Mouse (Mus musculus): ENCODE data around the gene Prpf6. TPM values are rescaled to one million over a fixed set of nuclear protein-coding genes. Genes with fewer than 3 reads are reported as not detected.
A peak's percentile ranks its signal among the peaks of the same experiment; 100 is the strongest.

Prpf6 gene
- total RNA-seq, 2 experiments from 2014 or later = 40.7 to 125 TPM

DNA sequence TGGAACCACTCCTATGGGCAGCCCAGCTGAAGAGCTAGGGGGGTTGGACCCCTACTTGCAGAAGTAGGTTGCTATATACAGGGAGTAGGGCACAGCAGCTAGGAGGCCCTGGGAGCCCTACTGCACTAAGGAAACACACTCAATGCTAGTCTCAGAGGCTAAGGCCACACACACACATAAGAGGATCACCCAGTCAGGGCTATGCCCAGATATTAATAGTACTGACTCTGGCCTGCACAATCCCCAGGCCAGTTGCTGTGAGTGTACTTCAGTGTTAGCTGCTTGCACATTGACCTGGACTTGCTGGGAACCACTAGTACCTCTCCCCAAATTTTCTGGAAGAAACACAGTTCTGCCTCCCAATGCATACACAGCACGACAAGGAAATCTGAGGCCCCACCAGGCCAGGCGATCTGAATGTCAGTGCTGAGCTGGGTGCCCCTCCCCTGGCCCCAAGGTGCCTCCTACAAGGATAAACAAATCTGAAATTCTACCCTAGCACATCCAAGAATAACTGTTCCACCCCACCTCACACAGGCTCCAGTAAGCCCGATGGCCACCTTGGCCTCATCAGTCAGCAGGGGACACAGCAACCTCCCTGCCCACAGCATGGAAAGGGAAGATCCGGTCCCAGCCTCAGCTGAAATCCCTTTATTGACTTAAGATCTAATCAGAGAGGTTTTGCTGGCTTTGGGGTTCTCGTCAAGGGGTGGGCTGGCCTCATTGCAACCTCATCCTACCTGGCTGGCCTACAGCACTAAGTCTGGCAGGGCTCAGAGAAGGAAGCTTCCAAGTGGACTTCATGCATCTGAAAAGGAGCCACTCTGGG, 12.7 kb upstream of the Prpf6 start:
- no peak for ATAC-seq (replicated peaks; ENCODE audit: low FRiP score, low TSS enrichment, poor library complexity, severe bottlenecking)

DNA sequence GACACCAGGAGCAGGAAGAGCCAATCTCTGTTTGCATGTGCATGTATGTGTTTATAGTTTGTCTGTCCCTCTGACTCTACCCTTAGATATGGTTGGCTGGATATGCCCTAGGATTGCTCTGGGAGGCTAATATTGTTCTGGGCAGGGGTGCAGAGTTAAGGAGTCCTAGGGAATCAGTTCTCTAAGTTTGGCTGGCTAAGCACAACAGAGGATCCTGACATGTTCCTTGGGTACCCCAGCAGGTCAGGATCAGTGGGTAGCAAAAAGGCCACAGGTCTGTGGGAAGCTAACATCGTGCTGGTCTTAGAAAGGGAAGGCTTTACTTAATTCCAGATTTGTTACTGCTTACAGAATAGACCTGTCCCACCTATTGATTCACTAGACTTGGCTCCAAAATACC, 12.0 kb upstream of the Prpf6 start:
- ATAC-seq (replicated peaks; ENCODE audit: low FRiP score, low TSS enrichment, poor library complexity, severe bottlenecking) = no peak

DNA sequence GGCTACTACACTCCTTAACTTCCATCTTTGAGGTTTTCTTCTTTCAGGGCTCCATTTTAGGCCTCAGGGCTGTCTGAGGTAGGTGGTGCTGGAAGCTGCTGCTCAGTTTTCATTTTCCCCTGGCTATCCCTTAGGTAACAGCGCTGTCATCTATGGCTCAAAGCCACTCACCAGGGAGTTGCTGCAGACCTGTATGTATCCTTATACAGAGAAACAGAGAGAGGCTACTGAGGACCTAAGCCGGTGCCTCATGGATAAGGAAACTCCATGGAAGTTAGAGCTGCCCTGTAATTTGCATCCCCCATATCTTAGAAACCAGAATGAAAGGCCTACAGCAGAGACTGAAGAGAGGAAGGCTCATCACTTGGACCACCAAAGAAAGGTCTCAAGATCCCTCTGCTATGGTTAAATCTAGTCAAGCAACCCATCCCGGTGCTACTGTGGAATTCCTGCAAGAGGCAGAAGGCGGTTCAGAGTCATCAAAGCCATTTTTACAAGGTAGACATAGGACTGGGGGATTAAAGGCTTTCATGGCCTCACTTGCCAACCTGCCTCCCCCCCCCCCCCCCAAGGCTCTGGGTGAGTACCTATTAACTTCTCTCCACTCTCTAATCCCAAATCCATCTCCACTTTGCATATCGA, 11.4 kb upstream of the Prpf6 start:
- ATAC-seq (replicated peaks; ENCODE audit: low FRiP score, low TSS enrichment, poor library complexity, severe bottlenecking) = no peak

DNA sequence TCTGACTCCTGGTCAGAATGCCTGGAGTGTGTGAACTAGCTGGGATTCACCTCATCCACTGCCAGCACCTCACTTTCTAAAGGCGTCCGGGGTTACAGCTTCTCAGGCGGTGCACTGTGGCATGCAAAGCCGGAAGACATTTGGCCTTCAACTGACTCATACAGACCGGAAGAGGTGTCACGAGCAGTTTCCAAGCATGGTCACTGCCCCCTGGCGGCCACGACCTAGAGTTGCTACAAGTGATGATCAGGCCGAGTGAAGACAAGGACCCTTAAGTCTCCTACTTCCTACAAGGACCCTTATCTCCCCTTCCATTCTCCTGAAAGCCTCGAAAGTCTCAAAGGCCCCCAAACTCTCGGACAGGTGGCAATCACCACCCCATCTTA, 10.7 kb upstream of the Prpf6 start:
- peak; percentile 60 for ATAC-seq (replicated peaks; ENCODE audit: low FRiP score, low TSS enrichment, poor library complexity, severe bottlenecking)

DNA sequence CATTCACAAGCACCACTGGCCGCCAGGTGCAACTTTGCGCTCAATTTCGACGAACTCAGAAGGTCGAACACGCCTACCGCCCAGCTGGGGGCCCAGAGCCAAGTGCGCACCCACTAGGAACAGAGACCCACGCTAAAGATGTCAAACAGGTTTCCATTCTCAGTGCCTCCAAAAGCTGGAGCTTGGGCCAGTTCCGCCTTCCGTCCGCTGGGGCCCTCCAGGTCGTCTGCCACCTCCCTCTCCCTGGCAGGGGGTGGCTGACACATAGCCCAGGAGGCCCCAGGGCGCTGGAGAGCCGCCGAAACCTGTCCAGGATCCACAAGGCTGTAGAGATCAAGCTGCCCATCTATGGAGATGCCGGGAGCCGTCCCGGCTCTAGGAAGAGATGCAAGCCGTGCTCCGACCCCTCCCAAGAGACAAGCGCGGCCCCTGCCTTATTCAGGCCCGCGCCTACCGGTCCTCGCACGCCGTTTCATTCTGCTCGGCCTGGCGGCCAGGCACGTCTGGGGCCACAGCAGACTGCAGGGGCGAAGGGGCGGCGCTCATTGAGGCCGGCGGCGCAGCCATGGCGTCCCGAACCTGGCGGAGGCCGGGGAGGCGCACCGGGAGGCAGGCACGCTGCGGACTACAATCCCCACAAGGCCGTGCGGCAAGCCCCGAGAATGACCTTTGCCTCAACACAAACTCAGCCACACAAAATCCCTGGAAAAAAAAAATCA, 10.1 kb upstream of the Prpf6 start:
- peak; percentile 50 for ATAC-seq (replicated peaks; ENCODE audit: low FRiP score, low TSS enrichment, poor library complexity, severe bottlenecking)

DNA sequence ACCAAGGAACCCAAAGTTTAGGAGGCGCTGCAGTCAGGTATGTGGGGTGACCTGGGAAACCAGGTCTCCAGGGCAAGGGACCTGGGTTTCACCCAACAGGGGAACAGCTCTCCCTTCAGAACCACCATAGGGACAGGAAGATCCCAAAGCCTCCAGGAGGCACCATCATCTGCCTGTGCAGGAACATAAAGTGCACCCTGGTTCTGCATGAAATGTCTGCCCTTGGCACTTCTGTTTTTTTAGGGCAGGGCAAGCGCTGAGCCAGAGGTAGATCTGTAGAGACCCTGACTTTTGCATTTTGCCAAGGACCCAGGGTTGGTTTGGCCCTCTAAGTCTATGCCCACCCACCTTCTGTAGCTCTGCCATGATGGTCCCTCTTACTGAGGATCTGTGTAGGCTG, 9.3 kb upstream of the Prpf6 start:
- ATAC-seq (replicated peaks; ENCODE audit: low FRiP score, low TSS enrichment, poor library complexity, severe bottlenecking) = no peak

DNA sequence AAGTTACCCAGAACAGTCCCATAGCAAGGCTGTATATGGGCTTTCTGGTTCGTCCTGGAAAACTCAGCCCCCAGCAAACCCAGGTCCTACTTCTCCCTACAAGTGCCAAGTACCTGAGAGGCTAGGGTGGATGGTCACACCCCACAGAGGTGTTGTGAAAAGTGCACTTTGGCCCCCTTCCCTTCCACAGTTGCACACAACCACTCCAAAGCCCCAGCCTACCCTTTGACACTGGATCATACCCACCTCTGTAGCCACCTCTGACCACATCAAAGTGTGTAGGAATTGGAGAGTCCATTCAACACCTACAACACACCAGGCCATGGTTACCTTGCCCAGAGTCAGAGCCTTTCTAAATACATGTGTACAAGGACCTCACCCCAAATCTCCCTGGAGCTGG, 8.7 kb upstream of the Prpf6 start:
- no peak for ATAC-seq (replicated peaks; ENCODE audit: low FRiP score, low TSS enrichment, poor library complexity, severe bottlenecking)

DNA sequence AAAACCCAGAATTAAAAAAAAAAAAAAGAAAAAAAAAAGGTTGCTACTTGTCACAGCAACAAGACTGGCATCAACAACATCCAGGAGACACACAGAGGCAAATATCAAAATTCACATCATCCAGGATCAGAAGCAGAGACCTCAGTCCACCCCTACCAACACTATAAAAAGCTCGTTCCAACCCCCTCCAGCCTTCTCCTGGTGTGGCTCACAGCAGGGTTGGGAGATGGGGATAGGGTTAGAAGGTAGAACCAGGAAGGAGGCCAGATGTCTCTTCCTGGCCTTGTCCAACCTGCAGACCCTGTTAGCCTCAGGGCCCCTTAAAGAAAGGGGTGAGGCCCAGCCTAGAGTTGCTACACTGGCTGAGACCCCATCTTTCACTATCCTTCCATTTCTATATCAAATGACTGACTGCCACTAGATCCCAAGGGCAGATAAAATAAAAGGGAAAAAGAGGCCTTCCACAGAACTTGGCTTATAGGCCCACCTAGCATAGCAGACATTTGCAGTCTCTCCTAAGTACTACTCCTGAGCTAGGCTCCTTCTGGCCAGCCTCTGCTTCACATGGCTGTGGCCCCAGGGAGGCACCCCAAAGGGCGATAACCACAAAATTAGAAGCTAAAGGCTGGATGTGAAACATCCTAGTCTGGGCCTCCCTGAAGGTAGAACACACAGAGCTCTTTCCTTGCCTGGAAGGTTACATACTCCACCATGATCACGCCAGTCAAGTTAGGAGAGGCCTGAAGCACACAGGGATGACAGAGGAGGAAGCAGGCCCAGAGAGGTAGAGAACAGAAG, 8.0 kb upstream of the Prpf6 start:
- no peak for ATAC-seq (replicated peaks; ENCODE audit: low FRiP score, low TSS enrichment, poor library complexity, severe bottlenecking)

DNA sequence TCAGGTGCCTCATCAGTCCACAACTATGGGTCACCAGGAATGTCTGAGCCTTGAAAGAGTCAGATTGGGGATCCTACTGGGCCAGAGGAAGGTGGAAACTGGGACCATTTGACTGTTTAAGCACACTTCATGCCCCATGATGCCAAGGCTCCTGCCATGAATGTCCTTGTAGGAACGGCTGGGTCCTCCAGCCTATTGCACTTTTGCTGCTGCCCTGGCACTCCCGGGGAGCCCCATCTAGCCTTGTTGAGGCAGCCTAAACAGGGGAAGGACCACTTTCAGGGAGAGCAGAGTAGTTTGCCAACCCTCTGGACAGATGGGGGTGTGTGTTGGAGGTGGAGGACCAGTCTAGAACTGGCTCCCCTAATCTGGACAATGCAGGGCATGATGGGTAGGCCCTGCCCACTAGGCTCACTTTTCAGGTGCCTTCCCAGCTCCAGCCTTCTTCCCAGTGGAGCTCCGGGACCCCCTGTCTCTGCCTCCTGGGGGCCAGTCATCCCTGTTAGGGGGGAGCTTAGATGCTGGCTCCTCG, 7.2 kb upstream of the Prpf6 start, which contains the start of gene Uckl1:
Gene Uckl1 (minus strand): TSS at position 482 of the 532 bp plus-strand sequence.
- no peak for ATAC-seq (replicated peaks; ENCODE audit: low FRiP score, low TSS enrichment, poor library complexity, severe bottlenecking)

DNA sequence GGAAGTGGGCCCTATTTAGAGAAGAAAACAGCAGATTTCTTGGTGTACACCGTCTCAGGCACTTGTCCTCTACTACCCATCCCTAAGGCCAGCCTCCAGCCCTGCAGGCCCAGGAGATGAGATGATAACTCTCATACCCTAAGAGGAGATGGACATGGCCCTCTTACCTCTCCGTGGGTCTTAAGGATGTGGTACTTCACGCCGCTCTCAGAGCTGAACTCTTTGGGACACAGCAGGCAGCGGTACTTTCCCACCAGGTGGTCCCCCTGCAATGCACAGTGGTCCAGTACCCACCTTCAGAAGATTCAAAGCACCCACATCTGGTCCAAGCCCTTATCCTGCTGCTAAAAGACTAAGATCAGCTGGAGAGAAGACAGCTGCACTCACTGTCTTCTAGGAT, 6.2 kb upstream of the Prpf6 start:
- no peak for ATAC-seq (replicated peaks; ENCODE audit: low FRiP score, low TSS enrichment, poor library complexity, severe bottlenecking)

DNA sequence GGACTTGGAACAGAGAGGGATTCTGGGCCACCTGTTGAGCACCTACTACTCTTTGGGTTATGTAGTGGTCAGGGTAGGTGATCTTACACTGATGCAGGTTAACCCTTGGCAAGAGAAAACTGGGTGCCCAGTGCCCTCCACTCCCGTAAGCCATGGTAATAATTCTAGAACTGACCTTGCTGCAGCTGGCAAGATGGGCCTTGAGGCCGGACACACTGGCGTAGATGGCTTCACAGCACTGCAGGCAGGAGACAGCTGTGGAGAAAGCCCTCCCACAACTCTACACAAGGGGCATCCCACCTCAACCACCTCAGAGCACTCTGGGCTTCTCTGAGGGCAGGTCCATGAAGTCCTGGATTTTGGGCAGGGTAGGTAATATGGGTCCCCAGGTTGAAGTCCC, 5.5 kb upstream of the Prpf6 start:
- ATAC-seq (replicated peaks; ENCODE audit: low FRiP score, low TSS enrichment, poor library complexity, severe bottlenecking) = no peak

DNA sequence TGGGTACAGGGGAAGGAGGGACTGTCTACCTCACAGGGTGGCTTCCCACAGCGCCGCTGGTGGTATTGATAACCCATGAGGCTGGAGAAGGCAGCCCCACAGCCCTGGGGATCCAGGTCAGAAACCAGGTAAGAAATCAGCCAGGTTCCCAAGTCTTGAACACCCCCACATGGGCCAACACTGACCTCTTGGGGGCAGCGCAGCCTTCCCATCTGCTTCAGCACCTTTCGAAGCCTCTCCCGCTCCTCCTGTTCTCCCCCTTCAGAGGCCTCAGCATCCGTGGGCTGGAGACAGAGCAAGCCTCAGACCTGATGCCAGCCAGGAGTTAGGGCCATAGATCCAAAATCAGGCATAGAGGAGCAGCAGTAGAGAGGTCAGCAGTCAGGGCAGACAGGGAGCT, 3.9 kb upstream of the Prpf6 start:
- ATAC-seq (replicated peaks; ENCODE audit: low FRiP score, low TSS enrichment, poor library complexity, severe bottlenecking) = no peak

DNA sequence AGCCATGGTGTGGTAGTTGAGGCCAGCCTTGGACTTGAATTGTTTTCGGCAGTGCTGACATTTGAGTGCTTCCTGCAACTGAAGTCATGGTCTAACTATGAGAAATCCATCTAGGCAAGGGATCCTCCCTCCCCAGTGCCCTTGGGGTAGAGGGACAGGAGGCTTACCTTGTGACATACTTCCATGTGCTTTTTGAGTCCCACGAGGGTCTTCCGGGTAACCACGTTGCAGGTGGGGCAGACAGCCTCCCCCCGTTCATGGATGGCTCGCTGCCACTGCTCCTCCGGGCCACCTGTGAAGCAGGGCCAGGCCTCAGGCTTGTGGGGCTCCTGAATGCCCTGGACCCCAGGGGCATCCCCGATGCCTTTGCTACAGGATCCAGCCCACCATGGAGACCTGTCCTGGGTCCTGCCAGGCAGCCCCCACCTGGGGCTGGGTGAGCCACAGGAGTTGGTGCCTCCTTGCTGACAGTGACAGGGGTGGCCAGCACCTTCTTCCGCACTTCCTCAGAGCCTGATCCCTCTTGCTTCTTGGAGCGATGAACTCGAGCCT, 3.4 kb upstream of the Prpf6 start:
- ATAC-seq (replicated peaks; ENCODE audit: low FRiP score, low TSS enrichment, poor library complexity, severe bottlenecking) = no peak

DNA sequence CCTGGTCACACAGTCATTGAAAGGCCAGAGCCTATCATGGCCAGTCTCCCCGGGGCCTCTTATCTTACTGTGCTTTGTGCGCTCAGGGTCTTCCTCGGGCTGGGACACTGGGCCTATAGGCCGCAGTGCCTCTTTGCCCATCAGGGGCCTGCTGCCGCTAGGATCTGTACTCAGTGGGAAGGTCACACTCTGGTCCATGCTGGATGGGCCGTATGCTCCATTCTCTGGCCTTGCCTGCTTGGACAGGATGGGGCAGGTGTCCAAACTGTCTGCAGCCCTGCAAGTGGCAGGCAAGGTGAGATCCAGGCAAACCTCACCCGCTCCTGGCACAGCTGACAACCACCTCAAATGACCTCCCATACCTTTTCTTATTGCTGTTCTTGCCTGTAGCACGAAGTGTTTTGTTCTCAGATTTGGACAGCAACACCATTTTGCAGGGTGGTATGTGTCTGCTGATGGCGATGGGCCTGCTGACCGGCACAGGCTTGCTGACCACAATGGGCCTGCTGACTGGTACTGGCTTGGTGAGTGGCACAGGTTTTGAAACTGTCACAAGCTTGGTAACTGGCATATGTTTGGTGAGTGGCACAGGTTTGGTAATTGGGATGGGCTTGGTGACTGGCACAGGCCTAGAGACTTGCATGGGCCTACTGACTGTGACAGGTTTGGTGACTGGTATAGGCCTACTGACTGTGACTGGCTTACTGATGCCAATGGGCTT, 2.5 kb upstream of the Prpf6 start:
- ATAC-seq (replicated peaks; ENCODE audit: low FRiP score, low TSS enrichment, poor library complexity, severe bottlenecking) = no peak

DNA sequence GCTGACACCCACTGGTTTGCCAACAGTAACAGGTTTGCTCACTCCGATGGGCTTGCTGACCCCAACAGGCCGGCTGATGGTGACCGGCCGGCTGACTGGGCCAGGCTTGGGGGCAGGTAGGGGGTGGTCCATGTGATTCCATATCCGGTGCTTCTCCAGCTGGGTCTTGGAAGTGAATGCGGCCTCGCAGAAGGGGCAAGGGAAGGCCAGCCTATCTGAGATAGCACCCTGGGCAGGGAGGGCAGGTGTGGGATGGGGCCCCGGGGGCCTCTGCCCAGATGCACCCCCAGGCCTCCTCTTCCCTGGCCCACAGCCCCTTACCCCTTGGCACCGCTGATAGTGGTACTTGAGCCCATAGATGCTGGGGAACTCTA, 1.9 kb upstream of the Prpf6 start:
- no peak for ATAC-seq (replicated peaks; ENCODE audit: low FRiP score, low TSS enrichment, poor library complexity, severe bottlenecking)

DNA sequence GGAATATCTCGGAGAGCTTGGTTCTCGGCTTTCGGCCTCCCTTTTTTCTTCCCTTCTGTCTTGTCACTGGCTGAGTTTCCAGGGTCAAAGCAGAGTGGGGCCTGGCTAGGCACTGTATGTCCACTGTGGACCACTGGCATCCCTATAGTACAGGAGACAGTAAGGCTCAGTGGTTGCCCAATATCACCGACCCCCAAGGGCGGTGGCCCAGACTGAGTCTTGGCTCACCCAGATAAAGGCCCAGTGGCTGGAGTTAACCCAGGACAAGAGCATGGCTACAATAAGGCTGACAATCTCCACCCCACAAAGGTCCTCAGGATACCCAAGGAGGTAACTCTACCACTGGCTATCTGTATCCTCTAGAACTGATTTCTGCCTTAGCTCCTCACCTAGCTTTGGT, 1.2 kb upstream of the Prpf6 start:
- ATAC-seq (replicated peaks; ENCODE audit: low FRiP score, low TSS enrichment, poor library complexity, severe bottlenecking) = no peak

DNA sequence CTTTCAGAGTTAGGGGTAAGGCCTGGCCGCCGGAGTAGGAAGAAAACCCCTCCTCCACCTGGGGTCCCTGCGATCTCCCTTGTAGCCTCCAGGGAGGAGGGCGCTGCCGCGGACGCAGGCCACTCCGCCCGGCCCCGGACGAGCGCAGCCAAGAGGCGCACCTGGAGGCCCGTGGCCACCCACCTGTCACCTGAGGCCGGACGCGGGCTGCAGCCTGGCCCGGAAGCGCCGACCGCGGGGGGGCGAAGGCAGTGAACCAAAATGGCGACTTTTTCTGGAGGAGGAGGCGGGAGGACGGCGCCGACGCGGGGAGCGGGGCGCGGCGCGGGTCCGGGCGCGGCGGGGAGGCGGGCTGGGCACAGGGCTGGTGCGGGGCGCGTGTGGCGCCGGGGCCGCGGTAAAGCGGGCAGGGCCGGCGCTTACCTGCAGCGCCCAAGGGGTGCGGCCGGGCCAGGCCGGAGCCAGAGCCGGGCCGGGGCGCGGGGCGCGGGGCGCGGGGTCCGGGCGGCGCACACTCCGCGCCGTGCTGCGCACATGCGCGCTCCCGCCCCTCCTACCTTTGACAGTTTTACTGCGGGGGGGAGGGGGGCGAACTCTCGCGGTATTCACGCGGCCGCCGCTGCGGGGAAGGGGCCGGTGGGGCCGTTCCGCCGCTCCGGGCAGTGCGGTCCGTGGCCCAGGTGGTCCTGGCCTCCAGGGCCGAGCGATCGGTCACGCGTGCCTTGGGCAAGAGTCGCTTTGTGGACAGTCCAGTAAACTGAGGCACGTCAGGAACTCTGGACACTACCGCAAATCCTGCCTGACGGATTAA, 768 bp downstream of the Prpf6 start, which contains the start of gene Zfp512b:
Gene Zfp512b (minus strand): TSS at position 573 of the 811 bp plus-strand sequence.
- ATAC-seq (replicated peaks; ENCODE audit: low FRiP score, low TSS enrichment, poor library complexity, severe bottlenecking) = peak; percentile 11; the same call in 1 of the 2 replicates

DNA sequence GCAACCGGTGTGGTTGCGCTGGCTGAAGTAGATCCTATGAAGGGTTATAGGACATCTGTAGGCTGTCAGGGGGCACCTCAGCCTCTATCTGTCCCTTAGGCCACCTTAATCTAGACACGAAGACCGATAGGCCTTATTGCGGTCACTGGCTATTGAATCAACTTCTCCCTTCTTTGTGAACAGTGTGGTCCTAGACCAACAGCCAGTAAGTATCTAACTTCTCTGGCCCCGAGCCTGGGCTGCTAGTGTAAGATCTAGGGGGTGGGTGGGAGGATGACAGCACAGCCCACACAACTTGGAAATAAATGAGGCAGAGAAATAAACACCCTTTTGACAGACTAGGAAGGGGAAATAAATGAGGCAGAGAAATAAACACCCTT, 1.4 kb downstream of the Prpf6 start:
- ATAC-seq (replicated peaks; ENCODE audit: low FRiP score, low TSS enrichment, poor library complexity, severe bottlenecking) = peak; percentile 25

All from megakaryocyte-erythroid progenitor cell, adult 5-6 weeks (primary cell).